Mouse (Mus musculus): ENCODE measurements around the gene Omg.

DNA sequence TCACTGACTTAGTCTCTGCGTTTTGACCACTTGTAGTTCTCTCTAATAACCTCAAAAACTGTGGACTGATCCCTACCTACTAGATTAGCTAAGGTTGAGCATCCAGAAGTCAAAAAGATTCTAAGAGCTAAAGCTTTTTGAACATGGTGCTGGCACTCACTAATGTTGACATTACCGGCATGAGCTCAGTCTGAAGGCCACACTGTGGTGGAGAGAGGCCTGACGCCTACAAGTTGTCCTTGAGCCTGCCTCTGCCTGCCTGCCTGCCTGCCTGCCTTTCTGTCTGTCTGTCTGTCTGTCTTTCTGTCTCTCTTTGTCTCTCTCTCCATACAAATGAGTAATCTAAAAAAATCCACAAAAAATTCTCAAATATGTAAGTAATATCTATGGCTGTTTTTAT lies 46.0 kb downstream of the Omg start:
- no peak for TF ChIP-seq GATA1 (IDR thresholded peaks at IDR 0.05; ENCODE audit: borderline replicate concordance, low read length)
- TF ChIP-seq FLI1 (IDR thresholded peaks at IDR 0.05; ENCODE audit: low read length): no peak
